Mouse (Mus musculus) spleen, adult 2 months (tissue): Measurements from ENCODE around the gene Gpr137c. TPM values are rescaled to one million over a fixed set of nuclear protein-coding genes. Genes with fewer than 3 reads are reported as not detected.

ENCODE experiments used
- DNase-seq, 2 experiments: peaks; one replicate each; pipeline versions ENCODE4 v3.0.0 to v3.0.0-alpha.2; 2012 to 2021; ENCODE audit warnings: low spot score in 2 of 2, low read depth in 1 of 2
- H3K27ac ChIP-seq: fragments of 200-500 bp; 2 replicates; pipeline ENCODE4 v1.5.1; 2012; ENCODE audit warnings: low read length, inconsistent platforms; ENCODE audit not compliant: insufficient read depth
- H3K27me3 ChIP-seq: fragments of 200-500 bp; 2 replicates; pipeline ENCODE4 v1.6.1; 2012; ENCODE audit warnings: mild to moderate bottlenecking, moderate library complexity, low read length, inconsistent platforms; ENCODE audit not compliant: control insufficient read depth, insufficient read depth
- H3K36me3 ChIP-seq: fragments of 200-500 bp; 2 replicates; pipeline ENCODE4 v1.6.1; 2012; ENCODE audit warnings: mild to moderate bottlenecking, low read length, inconsistent platforms; ENCODE audit not compliant: control insufficient read depth, insufficient read depth
- H3K4me1 ChIP-seq: fragments of 200-500 bp; 2 replicates; pipeline ENCODE4 v1.6.1; 2011; ENCODE audit warnings: inconsistent platforms; ENCODE audit not compliant: control insufficient read depth, insufficient read depth, insufficient read length
- H3K4me3 ChIP-seq: fragments of 200-500 bp; 2 replicates; pipeline ENCODE4 v1.5.1; 2011; ENCODE audit warnings: mild to moderate bottlenecking, inconsistent platforms; ENCODE audit not compliant: insufficient read depth, insufficient read length; ENCODE audit errors: extremely low read depth
- CTCF ChIP-seq: fragments of 200-500 bp; IDR thresholded peaks from 2 replicates; pipeline ENCODE4 v1.5.1; 2011; ENCODE audit warnings: mild to moderate bottlenecking, inconsistent platforms; ENCODE audit not compliant: insufficient read depth, insufficient read length, insufficient replicate concordance; ENCODE audit errors: extremely low read depth
- POLR2A ChIP-seq: fragments of 200-500 bp; IDR thresholded peaks from 2 replicates; pipeline ENCODE4 v1.6.1; 2011; ENCODE audit warnings: low read depth, low read length, inconsistent platforms
- WGBS: fragments of 180-500 bp; shearing (Covaris S2); methylation state at CpG from one replicate; pipeline ENCODE4 v1.1.7; 2018; 5-methylcytosine and 5-hydroxymethylcytosine counted together
- polyA plus RNA-seq: library from polyadenylated mRNA; depleted of rRNA; stranded (reverse); fragments of >200 nt; gene quantifications from 2 replicates; pipeline ENCODE4 v1.2.3, GENCODE M21; 2012; rRNA removed

The Gpr137c gene
- polyA plus RNA-seq, result 4.6 and 9.2 TPM in 2 replicates

DNA sequence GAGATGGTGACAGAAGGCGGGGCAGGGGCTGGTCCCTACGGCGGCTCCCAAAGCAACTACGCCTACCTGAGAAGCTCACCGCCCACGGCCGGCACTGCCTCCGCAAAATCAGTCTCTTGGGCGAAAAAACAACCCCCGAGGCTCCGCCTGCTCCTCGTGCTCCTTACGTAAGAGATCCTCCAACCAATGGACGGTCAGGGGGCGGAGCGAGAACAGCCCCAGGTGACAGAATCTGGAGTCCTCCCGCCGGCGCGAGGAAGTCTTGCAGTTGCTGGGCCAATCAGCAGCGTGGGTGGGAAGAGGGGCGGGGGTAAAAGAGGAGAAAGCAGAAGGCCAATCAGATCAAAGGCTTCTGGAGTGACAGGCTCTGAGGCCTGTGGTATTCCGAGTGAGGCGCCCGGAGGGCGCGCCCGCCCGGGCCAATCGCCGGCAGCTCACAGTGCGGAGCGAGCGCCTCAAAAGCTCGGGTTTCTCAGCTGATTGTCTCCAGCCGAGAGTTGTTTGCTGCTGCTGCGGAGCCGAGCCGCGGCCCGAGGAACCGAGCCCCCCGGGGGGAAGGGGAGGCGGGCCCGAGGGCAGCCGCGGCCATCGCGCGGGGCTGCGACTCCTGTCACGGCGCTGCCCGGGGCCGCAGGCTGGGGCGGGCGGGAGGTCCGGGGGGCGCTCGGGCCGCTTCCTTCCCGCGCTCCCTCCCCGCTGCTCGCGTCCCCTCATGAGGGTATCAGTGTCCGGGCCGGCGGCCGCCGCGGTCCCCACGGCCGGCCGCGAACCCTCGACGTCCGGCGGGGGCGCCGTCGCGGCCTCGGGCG is at the start of gene Gpr137c:
Gene Gpr137c (plus strand): TSS at position 437 of the 809 bp plus-strand sequence.
- H3K4me1 ChIP-seq, result peaks cover 4% of the 10 kb centered on the region; the same call in 1 of the 2 replicates
- peak; percentile 99 to 100 for DNase-seq
- peak within 1 kb of the TSS; percentile 84 for H3K27ac ChIP-seq
- H3K36me3 ChIP-seq, result no peaks in the 10 kb centered on the region
- no peak for TF ChIP-seq CTCF
- peak; percentile 52 for TF ChIP-seq POLR2A
- under 1% methylated on average over 74 of the region's 86 CpGs for WGBS
- H3K27me3 ChIP-seq, result no peaks in the 10 kb centered on the region
- peak within 1 kb of the TSS; percentile 74 for H3K4me3 ChIP-seq

- DNase-seq, result no peak
- Histone ChIP-seq H3K27ac (no peak overlapping the region), H3K27me3 (no peaks in the 10 kb centered on the region), H3K4me3 (no peak overlapping the region), H3K36me3 (peaks cover 12% of the 10 kb centered on the region), H3K4me1 (no peaks in the 10 kb centered on the region)
- WGBS, result 92% methylated on average over 5 of the region's 5 CpGs
- TF ChIP-seq POLR2A (no peak), CTCF (no peak)
Observed at GRCm38 (mm10) chr14:45172260-45172659, 47.3 kb upstream of the Gpr137c start.

DNA sequence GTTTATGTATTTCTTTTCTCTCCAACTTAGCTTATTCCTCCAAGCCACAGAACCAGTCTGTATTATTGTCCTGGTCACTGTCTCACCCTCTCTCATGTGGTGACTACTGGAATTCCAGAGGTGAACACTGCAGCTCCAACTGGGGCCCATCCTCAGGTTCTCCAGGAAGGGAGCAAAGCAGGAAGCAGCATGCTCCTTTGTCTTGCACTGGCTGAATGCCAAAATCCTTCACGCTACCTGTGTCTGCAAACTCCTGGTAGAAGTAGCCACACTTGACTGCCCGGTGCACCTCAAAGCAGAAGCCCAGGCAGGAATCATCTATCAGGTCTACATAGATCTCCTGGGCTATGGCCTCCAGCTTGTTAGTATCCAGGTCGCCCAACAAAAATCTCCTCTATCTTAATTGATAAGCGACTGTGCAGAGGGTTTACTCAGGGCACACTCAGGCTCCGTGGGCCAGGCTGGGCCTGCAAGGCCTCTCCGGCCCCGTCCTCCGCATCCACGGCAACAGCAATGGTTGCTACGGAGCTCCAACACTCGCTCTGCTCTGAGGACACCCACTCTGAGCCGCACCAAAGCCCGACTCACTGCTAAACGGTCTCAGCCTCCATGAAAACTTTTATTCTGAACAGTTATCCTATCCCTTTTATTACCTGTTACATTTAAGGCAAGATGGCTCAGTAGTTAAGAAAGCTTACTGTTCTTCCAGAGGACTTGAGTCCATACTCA is 44.3 kb upstream of the Gpr137c start:
- H3K27ac ChIP-seq, result no peak overlapping the region
- H3K4me1 ChIP-seq, result no peaks in the 10 kb centered on the region
- H3K36me3 ChIP-seq, result peaks cover 7% of the 10 kb centered on the region; the same call in 1 of the 2 replicates
- H3K4me3 ChIP-seq, result no peak overlapping the region
- TF ChIP-seq CTCF (no peak), POLR2A (no peak)
- 92% methylated on average over 14 of the region's 14 CpGs for WGBS
- H3K27me3 ChIP-seq, result no peaks in the 10 kb centered on the region
- no peak for DNase-seq

GRCm38 (mm10) chr14:45179186-45179585 is 40.3 kb upstream of the Gpr137c start:
- TF ChIP-seq POLR2A (no peak), CTCF (no peak)
- Histone ChIP-seq H3K4me1 (no peaks in the 10 kb centered on the region), H3K27me3 (no peaks in the 10 kb centered on the region), H3K4me3 (no peak overlapping the region), H3K27ac (no peak overlapping the region), H3K36me3 (peaks cover 19% of the 10 kb centered on the region)
- WGBS, result 68% methylated on average over 2 of the region's 2 CpGs
- DNase-seq, result no peak

DNA sequence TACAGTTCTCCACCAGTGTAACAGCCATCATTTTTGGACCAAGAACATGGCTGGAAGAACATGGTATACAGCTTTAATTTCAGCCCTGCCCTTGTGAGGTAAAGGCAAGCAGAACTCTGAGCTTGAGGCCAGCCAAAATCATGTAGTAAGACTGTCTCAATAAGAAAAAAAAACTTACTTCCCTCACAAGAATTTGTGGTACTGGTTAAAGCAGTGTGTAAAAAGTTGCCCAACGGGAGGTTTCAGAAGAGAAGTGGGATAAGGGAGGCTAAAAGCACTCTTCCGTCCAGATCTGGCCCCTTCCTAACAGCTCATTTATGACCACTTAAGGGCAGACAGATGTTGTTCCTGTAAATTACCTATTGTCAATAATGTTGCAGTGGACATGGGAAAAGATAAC is 39.9 kb upstream of the Gpr137c start:
- H3K27ac ChIP-seq, result no peak overlapping the region

DNA sequence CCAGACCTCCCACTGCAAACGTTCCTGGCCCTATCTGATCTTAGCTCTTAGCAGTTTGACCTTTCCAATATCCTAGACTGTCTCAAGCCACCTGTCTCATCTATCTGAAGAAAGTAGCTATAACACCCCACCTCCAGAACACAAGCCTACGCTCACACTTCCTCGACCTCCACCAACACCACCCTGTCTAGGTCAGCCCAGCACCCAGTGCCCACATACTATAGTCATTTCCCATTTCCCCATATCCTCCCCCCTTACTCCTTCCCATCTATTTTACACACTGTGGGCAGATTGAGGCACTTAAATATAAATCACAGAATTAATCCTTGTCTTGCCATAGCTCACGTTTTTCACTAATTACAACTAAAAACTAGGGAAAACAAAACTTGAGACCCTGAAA is 37.9 kb upstream of the Gpr137c start:
- Histone ChIP-seq H3K36me3 (peaks cover 17% of the 10 kb centered on the region), H3K4me3 (no peak overlapping the region), H3K27me3 (no peaks in the 10 kb centered on the region), H3K4me1 (no peaks in the 10 kb centered on the region), H3K27ac (no peak overlapping the region)
- WGBS, result 88% methylated on average over 4 of the region's 4 CpGs
- no peak for TF ChIP-seq POLR2A
- no peak for TF ChIP-seq CTCF
- DNase-seq, result no peak

More for the DNA sequence above, 39.9 kb upstream of the Gpr137c start:
- WGBS, result 73% methylated on average over 2 of the region's 2 CpGs
- Histone ChIP-seq H3K27me3 (no peaks in the 10 kb centered on the region), H3K36me3 (peaks cover 18% of the 10 kb centered on the region), H3K4me1 (no peaks in the 10 kb centered on the region), H3K4me3 (no peak overlapping the region)
- TF ChIP-seq POLR2A (no peak), CTCF (no peak)
- DNase-seq, result no peak
